Mouse (Mus musculus) layer of hippocampus, adult 9-10 months (tissue): ENCODE results near the gene Magi2.
"Not testable (repeated sequence)": the region's sequence is repeated elsewhere in the genome, so short reads cannot be mapped to it uniquely, and the experiment has no call there.

ENCODE experiments used
- DNase-seq: peaks from one replicate; pipeline ENCODE4 v3.0.0; 2022; ENCODE audit warnings: low spot score

The Magi2 gene

GRCm38 (mm10) chr5:19462541-19462940 lies 235.7 kb downstream of the Magi2 start:
- DNase-seq = no peak

DNA sequence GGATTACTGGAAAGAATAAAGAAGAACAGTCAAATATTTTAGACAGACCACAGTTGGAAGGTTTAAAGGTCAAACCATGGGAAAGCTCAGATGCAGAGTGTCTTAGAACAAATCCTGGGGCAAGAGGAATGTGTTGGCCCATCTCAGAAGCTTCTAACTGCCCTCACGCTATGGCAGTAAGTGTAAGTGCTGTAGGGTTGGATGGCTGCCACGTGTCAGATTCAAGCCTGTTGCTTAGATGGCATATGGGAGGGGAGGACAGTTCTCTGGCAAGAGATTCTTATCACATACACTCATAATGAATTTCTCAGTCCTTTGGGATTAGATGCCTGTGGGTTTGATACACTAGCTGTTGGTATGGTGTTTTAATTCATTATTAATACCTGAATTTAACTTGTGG lies 238.5 kb downstream of the Magi2 start:
- DNase-seq = no peak

DNA sequence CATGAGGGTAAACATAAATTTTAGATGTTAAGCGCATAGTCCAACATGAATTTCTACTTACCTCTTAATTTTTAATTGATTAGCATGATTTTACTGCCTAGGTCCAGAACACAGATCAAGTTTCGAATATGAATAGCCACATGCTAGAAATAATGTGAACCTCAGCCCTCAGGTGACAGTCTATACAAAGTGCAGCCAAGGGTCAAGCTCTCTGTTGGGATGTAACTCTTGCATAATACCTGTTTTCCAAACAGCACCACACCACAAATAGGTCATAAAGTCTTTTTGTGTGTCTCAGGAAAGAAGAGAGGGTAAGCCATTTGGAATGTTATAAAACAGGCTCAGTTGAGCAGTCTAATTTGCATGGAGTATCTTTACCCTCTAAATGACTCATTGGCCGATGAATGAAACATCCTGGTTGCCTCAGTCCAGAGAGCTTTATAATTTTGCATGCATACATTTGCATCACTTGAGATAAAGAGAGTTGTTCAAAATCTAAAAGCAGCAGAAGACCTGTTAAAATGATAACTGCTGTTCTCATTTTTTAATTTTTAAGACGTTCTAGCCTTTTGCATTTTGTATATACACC lies 246.1 kb downstream of the Magi2 start:
- no peak for DNase-seq

DNA sequence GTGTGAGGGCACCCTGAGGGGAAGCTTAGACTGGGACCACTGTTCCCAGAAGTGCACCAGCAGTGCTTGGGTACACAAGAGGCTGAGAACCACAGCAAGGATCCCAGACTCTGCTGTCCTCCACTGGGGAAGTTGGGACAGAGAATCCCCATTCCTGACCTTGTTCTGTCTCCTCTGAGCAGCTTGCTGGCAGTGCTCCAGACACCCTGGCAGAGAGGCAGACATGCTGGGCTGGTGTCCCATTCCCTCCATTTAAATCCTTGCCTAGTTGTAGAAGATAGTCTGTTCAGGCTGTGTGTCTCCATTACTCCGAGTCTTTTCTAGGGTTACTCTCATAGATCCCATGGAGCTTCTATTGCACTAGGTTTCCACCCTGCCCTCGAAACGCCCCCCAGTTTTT lies 256.1 kb downstream of the Magi2 start:
- DNase-seq = no peak

DNA sequence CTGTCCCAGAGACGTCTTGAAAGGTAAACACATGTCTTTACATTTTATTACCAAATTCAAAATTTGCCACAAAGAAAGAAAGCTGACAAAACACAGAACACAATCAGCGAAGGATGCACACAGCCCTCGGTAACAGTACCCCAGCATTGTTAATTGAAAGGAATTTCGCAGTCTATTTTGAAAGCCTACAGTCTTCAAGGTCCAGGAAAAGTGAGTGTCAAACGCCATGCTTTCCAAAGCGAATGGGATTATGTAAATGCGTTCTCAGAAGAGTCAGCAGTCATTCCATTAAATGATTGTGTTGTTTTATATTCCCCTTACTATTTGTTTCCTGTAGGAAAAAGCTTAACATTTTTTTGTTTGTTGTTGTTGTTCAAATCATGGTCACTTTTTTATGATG lies 261.1 kb downstream of the Magi2 start:
- no peak for DNase-seq

DNA sequence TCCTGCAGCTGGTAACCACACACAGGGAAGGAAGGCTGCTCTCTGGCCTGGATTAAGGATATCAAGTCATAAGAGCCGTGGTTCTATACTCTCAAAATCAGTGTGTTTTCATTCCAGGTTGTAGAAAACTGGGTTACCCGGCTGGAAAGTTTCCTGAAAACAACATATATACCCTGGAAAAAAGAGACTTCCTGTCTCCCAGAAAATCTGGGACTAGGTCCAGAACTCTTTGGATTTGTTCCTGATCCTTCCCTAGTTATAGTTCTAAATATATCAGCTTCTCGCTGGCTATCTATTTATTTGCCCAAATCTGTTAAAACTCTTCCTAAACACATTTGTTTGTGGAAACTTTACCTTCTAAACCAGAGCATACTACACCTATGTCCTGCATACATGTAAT lies 274.2 kb downstream of the Magi2 start:
- peak; percentile 25 for DNase-seq

GRCm38 (mm10) chr5:19522168-19522567 lies 295.3 kb downstream of the Magi2 start:
- no peak for DNase-seq

DNA sequence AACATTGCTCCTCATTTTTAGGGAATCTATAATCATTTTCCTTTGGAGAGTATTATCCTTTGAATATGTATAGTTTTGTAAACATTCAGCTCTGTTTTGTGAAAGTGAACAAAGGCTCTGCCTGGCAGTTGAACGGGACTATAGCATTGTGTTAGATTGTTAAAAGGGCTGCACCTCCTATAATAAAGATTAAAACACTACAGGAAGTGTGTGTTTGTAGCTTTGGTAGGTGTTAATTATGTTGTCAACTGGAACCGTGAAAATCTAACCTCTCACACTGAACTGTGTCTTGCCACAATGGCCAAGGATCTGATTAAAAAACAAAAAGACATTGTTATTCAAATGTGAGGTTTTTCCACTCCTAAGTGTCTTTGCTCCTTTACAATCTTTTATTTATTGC lies 312.5 kb downstream of the Magi2 start:
- no peak for DNase-seq

DNA sequence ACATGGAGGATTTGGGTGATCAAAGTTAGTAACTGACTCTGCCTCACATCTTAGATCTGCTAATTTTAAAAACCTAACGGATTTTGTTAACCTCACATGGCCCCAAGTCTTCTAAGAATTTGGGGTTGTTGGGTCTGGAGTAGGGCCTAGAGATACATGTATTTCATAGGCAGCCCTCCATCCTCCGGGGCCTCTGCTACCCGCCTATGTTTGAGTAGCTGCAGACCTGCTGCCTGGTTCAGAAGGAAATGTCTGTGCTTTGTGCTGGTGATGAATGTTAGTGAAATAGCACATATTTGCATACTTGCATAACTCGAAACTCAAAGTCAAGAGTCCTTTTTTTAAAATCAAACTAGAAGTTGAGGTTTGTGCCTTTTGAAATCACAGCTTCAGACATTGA lies 319.6 kb downstream of the Magi2 start:
- no peak for DNase-seq

- DNase-seq = no peak
These were observed 320.1 kb downstream of the Magi2 start for GRCm38 (mm10) chr5:19546900-19547299.

- DNase-seq = no peak
These were observed 326.7 kb downstream of the Magi2 start for GRCm38 (mm10) chr5:19553510-19553909.

DNA sequence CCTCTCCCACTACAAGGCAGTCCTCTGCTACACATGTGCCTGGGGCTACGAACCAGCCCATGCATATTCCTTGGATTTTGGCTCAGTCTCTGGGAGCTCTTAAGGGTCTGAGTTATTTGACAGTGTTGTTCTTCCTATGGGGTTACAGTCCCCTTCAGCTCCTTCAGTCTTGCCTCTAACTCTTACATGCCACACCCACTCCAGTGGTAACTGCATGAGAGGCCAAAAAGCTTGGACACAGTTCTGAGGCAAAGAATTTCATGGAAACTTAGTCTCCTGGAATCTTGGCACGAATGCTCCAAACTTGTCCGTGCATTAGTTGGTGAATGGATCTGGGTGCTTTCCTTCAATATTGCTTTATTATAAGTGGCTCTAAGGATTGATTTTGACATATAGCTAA lies 338.8 kb downstream of the Magi2 start:
- no peak for DNase-seq

DNA sequence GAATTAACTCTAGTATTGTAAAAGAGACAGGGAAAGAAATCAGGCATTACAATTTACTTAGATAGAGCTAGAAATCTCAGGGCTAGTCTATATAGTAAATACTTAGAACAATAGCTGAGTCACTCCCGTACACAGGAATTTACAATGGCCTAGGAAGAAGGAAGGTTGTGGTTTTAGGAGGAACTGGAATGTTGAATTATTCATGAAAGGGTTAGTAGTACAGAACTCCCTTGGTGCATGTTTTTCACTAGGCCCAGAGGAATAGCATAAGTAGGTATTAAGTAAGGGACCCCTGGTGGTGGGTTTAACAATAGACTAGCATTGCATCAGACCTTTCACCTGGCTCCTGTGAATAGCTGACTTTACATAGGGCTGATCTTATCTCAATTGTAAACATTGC lies 339.3 kb downstream of the Magi2 start:
- DNase-seq = not testable (repeated sequence)

DNA sequence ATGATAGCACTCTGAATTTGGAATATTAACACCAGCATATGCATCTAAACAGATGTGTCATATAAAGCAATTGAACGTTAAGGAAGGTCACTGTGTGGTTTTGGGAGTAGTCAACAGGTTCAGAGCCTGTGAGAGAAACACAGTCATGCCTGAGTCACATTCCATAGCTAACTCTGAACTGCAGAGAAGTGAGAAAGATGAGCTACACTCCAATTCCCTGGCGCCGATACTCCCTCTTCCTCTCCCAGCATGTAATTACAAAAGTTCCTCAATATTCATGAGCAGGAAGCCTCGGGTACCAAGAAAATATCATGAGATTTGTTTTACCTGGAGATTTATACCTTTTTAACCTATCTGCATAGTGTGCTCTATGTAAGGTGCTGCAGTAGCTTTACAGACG lies 380.9 kb downstream of the Magi2 start:
- no peak for DNase-seq

DNA sequence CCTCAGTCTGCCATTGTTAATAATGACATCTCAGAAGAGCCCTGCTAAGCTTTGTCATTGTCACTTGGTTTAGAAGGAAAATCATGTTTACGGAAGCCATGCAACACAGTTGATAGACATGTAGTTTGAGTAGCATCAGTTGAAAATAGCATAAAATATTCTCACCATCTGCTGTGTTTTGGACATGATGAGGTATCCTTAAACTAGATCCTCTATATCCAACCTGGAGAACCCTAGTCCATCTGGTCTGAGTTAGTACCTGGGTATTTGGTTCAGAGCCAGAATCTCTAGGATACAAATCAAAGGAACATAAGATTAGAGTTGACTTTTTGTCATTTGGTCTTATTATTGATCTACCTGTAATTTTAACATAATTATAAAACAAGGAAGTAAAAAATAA lies 385.0 kb downstream of the Magi2 start:
- no peak for DNase-seq

DNA sequence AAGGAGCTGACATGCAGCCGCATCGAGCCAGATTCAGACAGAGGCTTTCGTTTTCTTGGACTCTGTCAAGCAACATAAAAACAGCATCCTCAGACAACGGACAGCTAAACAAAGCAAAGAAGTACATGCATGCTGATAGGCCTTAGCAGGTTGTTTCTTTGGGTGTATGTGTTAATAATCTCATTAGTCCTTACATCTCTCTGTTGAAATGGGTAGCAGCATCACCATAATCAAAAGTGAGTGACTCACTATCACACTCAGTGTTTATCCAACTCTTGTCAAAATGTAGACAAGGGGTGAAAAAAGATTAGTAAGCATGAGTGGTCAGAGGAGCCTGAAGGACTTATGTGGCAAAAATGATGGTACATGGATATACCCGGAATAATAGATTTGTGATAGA lies 394.8 kb downstream of the Magi2 start:
- no peak for DNase-seq

- DNase-seq = no peak
These were observed 407.1 kb downstream of the Magi2 start for GRCm38 (mm10) chr5:19633976-19634375.

GRCm38 (mm10) chr5:19637789-19638188 lies 411.0 kb downstream of the Magi2 start:
- no peak for DNase-seq

GRCm38 (mm10) chr5:19655986-19656385 lies 429.1 kb downstream of the Magi2 start:
- DNase-seq = no peak

DNA sequence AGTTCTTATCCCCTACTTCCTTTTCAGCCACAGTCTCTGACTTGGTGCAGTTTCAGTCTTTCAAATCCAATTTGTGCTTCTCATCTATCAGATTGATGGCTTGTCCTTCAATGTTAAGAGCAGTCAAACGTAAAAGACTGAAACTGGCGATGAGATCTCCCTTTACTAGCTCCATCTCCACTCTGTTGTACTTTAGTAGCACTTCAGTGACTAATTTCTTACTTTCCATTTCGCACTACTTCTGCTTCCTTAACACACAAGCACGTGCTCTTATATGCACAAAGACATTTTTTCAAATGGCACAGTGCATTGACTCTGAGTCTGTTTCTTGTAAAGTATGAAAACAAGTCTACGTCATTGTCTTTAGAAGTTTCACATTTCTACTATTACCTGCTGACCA lies 439.6 kb downstream of the Magi2 start:
- no peak for DNase-seq

- DNase-seq = no peak
These were observed 490.5 kb downstream of the Magi2 start for GRCm38 (mm10) chr5:19717296-19717695.

DNA sequence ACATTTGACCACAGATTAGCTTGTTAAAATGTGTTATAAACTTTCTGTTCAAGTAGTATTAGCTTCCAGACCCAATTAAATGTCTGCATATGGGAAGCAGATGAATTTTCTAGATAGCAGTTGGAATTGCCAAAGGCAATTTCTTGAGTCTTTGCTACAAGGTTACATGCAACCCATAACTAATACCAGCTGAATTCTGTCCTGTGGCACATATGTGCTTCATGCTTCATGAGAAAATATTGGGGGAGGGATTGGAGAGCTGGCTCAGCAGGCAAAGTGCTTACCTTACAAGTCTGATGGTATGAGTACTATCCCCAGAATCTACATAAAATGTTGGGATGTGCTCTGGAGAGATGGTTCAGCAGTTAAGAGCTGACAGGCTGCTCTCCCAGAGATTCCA lies 499.4 kb downstream of the Magi2 start:
- DNase-seq = no peak

GRCm38 (mm10) chr5:19745376-19745775 lies 518.5 kb downstream of the Magi2 start:
- peak; percentile 16 for DNase-seq

DNA sequence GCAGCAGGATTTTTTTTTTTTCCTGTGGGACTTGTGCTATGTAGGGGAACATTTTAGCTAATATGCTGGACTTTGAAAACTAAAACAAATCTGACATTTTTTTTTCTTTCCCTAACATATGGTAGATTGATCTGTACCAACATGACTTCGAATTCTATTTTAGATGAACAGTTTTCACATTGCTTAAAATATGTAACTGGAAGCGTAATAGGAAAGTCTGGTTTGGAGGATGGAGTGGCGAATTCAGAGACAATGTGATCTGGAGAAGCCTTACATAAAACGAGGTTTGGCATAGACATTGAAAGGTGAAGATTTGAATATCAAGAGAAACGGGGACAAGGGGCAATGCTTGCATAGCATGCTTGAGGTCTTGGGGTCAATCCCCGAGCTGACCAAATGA lies 519.1 kb downstream of the Magi2 start:
- peak; percentile 17 for DNase-seq
